Mouse (Mus musculus) stomach, embryonic 16.5 days (tissue): ENCODE data around the gene Macrod2. TPM values are rescaled to one million over a fixed set of nuclear protein-coding genes. Genes with fewer than 3 reads are reported as not detected.

ENCODE experiments used
- ATAC-seq: fragments of 200-750 bp; cut with Nextera tagmentation; 2 replicates; pipeline ENCODE4 v1.8.0; 2017; ENCODE audit warnings: moderate number of reproducible peaks, moderate TSS enrichment; ENCODE audit not compliant: insufficient read depth, low FRiP score
- H3K27ac ChIP-seq: fragments of 300-500 bp; sonication (generic); 2 replicates; pipeline ENCODE4 v1.5.1; 2014; ENCODE audit warnings: low read length
- H3K27me3 ChIP-seq: fragments of 300-500 bp; sonication (generic); 2 replicates; pipeline ENCODE4 v1.6.1; 2014; ENCODE audit warnings: low read length, control low read depth, mixed read lengths; ENCODE audit not compliant: control insufficient read depth, insufficient read depth
- H3K36me3 ChIP-seq: fragments of 300-500 bp; sonication (generic); 2 replicates; pipeline ENCODE4 v1.6.1; 2014; ENCODE audit warnings: low read length; ENCODE audit not compliant: control insufficient read depth, insufficient read depth
- H3K4me1 ChIP-seq: fragments of 300-500 bp; sonication (generic); 2 replicates; pipeline ENCODE4 v1.6.1; 2014; ENCODE audit warnings: low read length, control low read depth, mixed read lengths; ENCODE audit not compliant: control insufficient read depth, insufficient read depth
- H3K4me2 ChIP-seq: fragments of 300-500 bp; sonication (generic); 2 replicates; pipeline ENCODE4 v1.6.1; 2014; ENCODE audit warnings: low read depth, low read length, mixed read lengths
- H3K4me3 ChIP-seq: fragments of 300-500 bp; sonication (generic); replicated peaks from 2 replicates; pipeline ENCODE4 v1.5.1; 2014; ENCODE audit warnings: mild to moderate bottlenecking, low read length
- H3K9ac ChIP-seq: fragments of 300-500 bp; sonication (generic); 2 replicates; pipeline ENCODE4 v1.6.1; 2014; ENCODE audit warnings: low read length
- H3K9me3 ChIP-seq: fragments of 300-500 bp; sonication (generic); replicated peaks from 2 replicates; pipeline ENCODE4 v1.6.1; 2016; ENCODE audit warnings: low read length, control low read depth; ENCODE audit not compliant: control insufficient read depth
- WGBS: fragments of 180-500 bp; shearing (Covaris S2); extraction: QIAGEN DNeasy Blood & Tissue Kit; methylation state at CpG from one replicate; pipeline ENCODE4 v1.1.7; 2014; 5-methylcytosine and 5-hydroxymethylcytosine counted together
- polyA plus RNA-seq: library from polyadenylated mRNA; unstranded; fragments of >200 nt; fragmentation: Nextera tagmentation; extraction: Ambion mirVana; gene quantifications from 2 replicates; pipeline ENCODE4 v1.2.1, GENCODE M21; 2015

Macrod2 gene
- polyA plus RNA-seq, 1 experiment from 2014 or later, result 45.4 TPM

DNA sequence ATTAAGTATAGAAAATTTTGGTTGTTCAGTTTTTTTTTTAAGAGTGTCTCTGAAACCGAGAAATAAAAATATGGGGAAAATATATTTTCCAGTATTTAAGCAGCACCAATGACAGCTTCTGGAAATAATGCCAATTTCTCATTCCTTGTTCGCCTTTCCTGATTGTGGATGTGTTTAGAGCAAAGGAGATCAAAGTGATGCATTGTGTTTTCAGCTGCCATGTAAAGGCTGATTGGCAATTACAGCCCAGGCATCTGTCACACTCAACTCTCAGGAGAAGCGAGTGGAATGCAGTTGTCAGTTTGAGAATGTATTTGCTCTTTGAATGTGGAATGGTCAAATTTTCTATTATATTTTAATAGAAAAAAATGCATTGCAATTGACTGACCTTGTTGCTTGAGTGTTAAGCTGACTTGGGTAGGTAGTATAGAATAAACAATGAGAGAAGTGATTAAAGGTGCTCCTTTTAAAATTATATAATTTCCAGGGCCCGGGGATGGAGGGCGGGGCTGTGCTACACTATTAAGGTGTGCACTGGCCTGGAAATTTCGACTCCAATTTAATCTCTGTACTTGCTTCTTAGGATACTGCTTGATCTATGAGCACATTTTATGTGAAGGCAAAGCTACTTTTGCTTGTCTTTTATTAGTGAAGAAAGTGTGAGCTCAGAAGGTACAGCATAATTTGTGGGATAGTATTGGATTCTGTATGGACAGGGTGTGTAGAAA is 629.4 kb downstream of the Macrod2 start:
- no peak for ATAC-seq
- Histone ChIP-seq H3K27ac (no peak overlapping the region), H3K27me3 (no peaks in the 10 kb centered on the region), H3K4me3 (no peak overlapping the region), H3K9me3 (no peaks in the 10 kb centered on the region), H3K4me2 (no peak overlapping the region), H3K4me1 (no peaks in the 10 kb centered on the region), H3K36me3 (no peaks in the 10 kb centered on the region), H3K9ac (no peak overlapping the region)
- 65% methylated on average over 6 of the region's 6 CpGs for WGBS

DNA sequence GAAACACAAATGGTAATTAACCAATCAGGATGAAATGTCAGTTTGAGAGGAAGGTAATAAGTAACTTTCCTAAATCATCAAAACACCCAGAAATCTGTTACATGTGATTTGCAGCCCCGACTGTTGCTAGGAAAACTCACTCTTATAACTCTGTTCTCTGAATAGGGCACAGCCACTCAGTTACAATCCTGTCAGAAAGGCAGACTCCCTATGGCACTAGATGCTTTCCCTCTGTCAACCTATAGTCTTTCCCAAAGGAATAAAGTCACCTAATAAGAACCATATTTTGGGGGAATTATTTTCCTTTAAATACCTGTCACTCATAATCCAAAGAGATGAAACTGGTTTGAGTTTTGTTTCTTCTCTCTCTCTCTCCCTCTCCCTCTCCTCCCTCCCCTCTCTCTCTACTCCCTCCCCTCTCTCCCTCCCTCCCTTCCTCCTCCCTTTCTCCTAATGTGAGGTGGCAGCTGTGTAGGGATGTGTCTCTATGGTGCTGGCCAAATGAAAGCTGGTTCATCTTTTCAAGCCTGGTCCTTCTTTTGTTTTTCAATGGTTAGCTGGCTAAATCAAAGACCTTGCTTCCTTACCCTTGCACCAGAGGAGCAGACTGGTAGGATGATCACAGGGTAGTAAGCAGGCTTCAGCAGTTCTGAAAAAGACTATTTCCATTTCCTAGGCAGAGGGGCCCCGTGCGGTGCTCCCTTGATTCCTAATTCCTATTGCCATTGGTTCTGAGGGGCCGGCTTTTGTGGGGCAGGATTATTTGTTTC is 661.8 kb downstream of the Macrod2 start:
- H3K4me3 ChIP-seq, result no peak overlapping the region
- no peaks in the 10 kb centered on the region for H3K9me3 ChIP-seq
- 51% methylated on average over 4 of the region's 4 CpGs for WGBS
- H3K27ac ChIP-seq, result no peak overlapping the region
- H3K27me3 ChIP-seq, result no peaks in the 10 kb centered on the region
- no peak overlapping the region for H3K4me2 ChIP-seq
- ATAC-seq, result no peak
- no peaks in the 10 kb centered on the region for H3K4me1 ChIP-seq
- no peaks in the 10 kb centered on the region for H3K36me3 ChIP-seq
- no peak overlapping the region for H3K9ac ChIP-seq

- no peak overlapping the region for H3K4me3 ChIP-seq
- H3K27ac ChIP-seq, result no peak overlapping the region
- no peak overlapping the region for H3K9ac ChIP-seq
- H3K9me3 ChIP-seq, result no peaks in the 10 kb centered on the region
- no peak overlapping the region for H3K4me2 ChIP-seq
- H3K27me3 ChIP-seq, result no peaks in the 10 kb centered on the region
- H3K36me3 ChIP-seq, result no peaks in the 10 kb centered on the region
- no peak for ATAC-seq
- WGBS, result 63% methylated on average over 4 of the region's 4 CpGs
- H3K4me1 ChIP-seq, result no peaks in the 10 kb centered on the region
These were observed 662.3 kb downstream of the Macrod2 start for GRCm38 (mm10) chr2:141057455-141057833.

DNA sequence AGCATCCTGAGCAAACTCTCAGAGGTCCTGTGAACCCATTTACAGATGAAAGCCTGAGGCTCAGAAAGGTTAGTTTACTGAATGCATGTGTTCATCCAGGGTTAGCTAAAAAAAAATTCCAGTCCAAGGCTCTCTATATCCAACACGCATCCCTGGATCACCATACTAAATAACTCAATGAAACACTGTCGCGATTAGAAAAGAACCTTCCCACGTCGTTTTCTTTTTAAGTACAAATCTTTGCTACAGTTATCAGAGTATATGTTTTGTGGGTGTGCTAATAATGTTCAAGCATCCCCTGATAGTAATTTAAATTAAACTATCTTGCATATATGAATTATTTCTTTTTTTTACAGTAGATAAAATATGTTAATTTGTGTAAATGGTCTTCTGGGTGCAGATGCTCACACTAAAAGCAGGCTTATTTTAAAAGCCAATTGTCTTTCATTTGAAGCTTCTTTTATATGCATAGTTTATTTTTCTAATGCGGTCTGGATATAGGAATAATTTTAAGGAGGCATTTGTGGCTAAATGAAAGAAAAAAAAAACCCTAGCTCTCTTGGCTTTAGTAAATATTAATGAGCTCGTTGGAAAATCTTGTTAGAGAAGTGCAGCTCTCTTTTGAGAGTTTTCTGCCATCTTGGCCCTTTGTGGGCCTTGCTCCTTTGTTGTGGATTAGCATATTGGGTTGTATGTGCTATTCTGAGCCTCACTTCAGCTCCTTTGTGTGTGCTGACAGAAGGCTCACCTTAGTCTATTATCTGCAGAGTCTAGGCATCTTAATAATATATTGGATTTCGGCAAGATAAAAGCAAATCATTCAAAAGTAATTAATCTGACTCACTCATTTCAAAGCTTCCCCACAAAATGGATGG is 679.1 kb downstream of the Macrod2 start:
- Histone ChIP-seq H3K4me1 (no peaks in the 10 kb centered on the region), H3K27ac (no peak overlapping the region), H3K27me3 (no peaks in the 10 kb centered on the region), H3K4me2 (no peak overlapping the region), H3K9me3 (no peaks in the 10 kb centered on the region), H3K36me3 (no peaks in the 10 kb centered on the region), H3K4me3 (no peak overlapping the region), H3K9ac (no peak overlapping the region)
- ATAC-seq, result no peak
- WGBS, result 81% methylated on average over 8 of the region's 8 CpGs

- Histone ChIP-seq H3K27ac (no peak overlapping the region), H3K4me1 (no peaks in the 10 kb centered on the region), H3K36me3 (no peaks in the 10 kb centered on the region), H3K4me2 (no peak overlapping the region), H3K9me3 (no peaks in the 10 kb centered on the region), H3K4me3 (no peak overlapping the region), H3K27me3 (no peaks in the 10 kb centered on the region), H3K9ac (no peak overlapping the region)
- no peak for ATAC-seq
These were observed 683.1 kb downstream of the Macrod2 start for GRCm38 (mm10) chr2:141078221-141078620.

DNA sequence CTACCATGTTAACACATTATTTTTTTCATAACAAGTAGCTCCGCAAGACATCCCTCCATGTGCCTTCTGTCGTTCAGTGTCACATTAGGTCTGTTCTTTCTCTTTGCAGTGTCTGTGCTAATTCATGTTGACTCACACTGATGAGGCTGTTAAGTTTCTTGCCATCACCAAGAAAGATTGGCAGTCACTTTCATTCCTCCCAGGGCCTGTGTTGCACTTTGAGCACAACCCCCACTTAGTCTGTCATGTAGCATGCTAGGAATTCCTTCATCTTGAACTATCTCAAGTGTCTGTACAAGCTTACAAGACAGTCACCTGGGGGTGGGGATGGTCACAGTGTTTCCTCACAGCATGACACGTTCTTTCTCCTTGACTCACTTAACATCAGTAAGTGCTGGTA is 696.2 kb downstream of the Macrod2 start:
- Histone ChIP-seq H3K4me3 (no peak overlapping the region), H3K4me2 (no peak overlapping the region), H3K36me3 (no peaks in the 10 kb centered on the region), H3K27me3 (no peaks in the 10 kb centered on the region), H3K9me3 (no peaks in the 10 kb centered on the region), H3K9ac (no peak overlapping the region), H3K27ac (no peak overlapping the region), H3K4me1 (no peaks in the 10 kb centered on the region)
- 71% methylated on average over 3 of the region's 3 CpGs for WGBS
- no peak for ATAC-seq

- Histone ChIP-seq H3K4me2 (no peak overlapping the region), H3K4me1 (no peaks in the 10 kb centered on the region), H3K9ac (no peak overlapping the region), H3K27ac (no peak overlapping the region), H3K36me3 (no peaks in the 10 kb centered on the region), H3K4me3 (no peak overlapping the region), H3K27me3 (no peaks in the 10 kb centered on the region), H3K9me3 (no peaks in the 10 kb centered on the region)
- 58% methylated on average over 1 of the region's 1 CpGs for WGBS
- no peak for ATAC-seq
These were observed 722.5 kb downstream of the Macrod2 start for GRCm38 (mm10) chr2:141117579-141117978.

GRCm38 (mm10) chr2:141123875-141124274 is 728.8 kb downstream of the Macrod2 start:
- no peak overlapping the region for H3K4me2 ChIP-seq
- no peaks in the 10 kb centered on the region for H3K36me3 ChIP-seq
- no peak overlapping the region for H3K27ac ChIP-seq
- 81% methylated on average over 1 of the region's 1 CpGs for WGBS
- no peak for ATAC-seq
- no peak overlapping the region for H3K9ac ChIP-seq
- no peaks in the 10 kb centered on the region for H3K9me3 ChIP-seq
- no peak overlapping the region for H3K4me3 ChIP-seq
- H3K27me3 ChIP-seq, result no peaks in the 10 kb centered on the region
- H3K4me1 ChIP-seq, result no peaks in the 10 kb centered on the region

GRCm38 (mm10) chr2:141125638-141126037 is 730.5 kb downstream of the Macrod2 start:
- H3K36me3 ChIP-seq, result no peaks in the 10 kb centered on the region
- H3K27ac ChIP-seq, result no peak overlapping the region
- H3K4me2 ChIP-seq, result no peak overlapping the region
- H3K9ac ChIP-seq, result no peak overlapping the region
- no peak for ATAC-seq
- no peak overlapping the region for H3K4me3 ChIP-seq
- H3K4me1 ChIP-seq, result no peaks in the 10 kb centered on the region
- no peaks in the 10 kb centered on the region for H3K9me3 ChIP-seq
- no peaks in the 10 kb centered on the region for H3K27me3 ChIP-seq
